ENCODE assay signal across 9 mouse cellular contexts in the genomic region with DNA sequence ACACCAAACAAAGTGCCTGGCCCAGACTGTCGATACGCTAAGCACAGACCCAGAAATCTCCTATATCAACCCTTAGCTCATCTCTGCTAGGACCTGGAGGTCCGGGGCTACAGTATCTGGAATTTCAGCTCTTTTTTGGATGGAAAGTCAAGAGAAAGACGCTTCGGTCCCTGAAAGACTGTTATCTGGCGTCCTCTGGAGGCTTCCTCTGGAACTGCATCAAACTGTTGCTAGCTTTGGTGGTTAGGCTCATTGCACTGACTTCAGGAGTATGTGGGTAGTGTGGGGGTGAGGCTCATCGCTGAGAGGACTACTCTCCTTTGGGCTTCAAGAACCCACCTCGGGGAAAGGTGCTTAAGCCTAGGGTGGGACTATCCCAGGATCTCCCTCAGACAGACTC. TPM values are rescaled to one million over a fixed set of nuclear protein-coding genes. Genes with fewer than 3 reads are reported as not detected.
DNase-seq lines count a peak whose midpoint lies in the region; ATAC-seq and TF ChIP-seq lines count a peak whose summit lies in the region.
"Had no signal": no experiment of that assay in that cellular context is flagged by ENCODE, and none has a peak within 500 bp of the region (broad histone marks: within the 10 kb centered on the region; RNA-seq: fewer than 3 reads in every experiment).

No protein-coding gene starts in this region.

- H3K4me3 ChIP-seq in gastrocnemius, adult 2 months = no peak overlapping the region
- H3K4me3 ChIP-seq: hindbrain, embryonic 15.5 days had no signal

- TF ChIP-seq CTCF in gastrocnemius, adult 2 months (IDR thresholded peaks at IDR 0.05) = peak; percentile 97

- intact Hi-C loops in gastrocnemius, adult 2 months (cut with DNase I) = loop anchor here (1.0 kb wide), 1 partner anchor 39 kb away; no protein-coding TSS in a partner anchor

- peak; percentile 30 for DNase-seq in 3134 (ENCODE audit: extremely low read depth, insufficient read length, low spot score)
- DNase-seq in ES-CJ7 (ENCODE audit: low read depth, low spot score) = peak; percentile 85
- peak; percentile 61 to 70 for DNase-seq in cerebellum, adult 18-20 months
- DNase-seq in gastrocnemius, adult 2 months = peak; percentile 67
- DNase-seq in layer of hippocampus, adult 11-12 months (ENCODE audit: low spot score) = peak; percentile 87
- DNase-seq in lung, postnatal 10 days = peak; percentile 87
- DNase-seq in right cerebral cortex, postnatal 25 days = peak; percentile 62

- ATAC-seq in activated CD4-positive, CD25-positive, alpha-beta regulatory T cell, adult 4 months = no peak

- H3K27ac ChIP-seq in gastrocnemius, adult 2 months = no peak overlapping the region
- H3K27ac ChIP-seq: hindbrain, embryonic 15.5 days had no signal

RNA-seq across cellular contexts. Expression of a gene that starts 13.3 kb away (rescaled TPM):
- not detected for total RNA-seq in gastrocnemius, adult 2 months (2021)
- not detected for polyA plus RNA-seq in activated CD4-positive, CD25-positive, alpha-beta regulatory T cell, adult 4 months (2017; shearing (Covaris generic))
- polyA plus RNA-seq: hindbrain, embryonic 15.5 days had no signal

RNA-seq across cellular contexts. Expression of a gene that starts 22.3 kb away (rescaled TPM):
- not detected for total RNA-seq in gastrocnemius, adult 2 months (2021)
- polyA plus RNA-seq in activated CD4-positive, CD25-positive, alpha-beta regulatory T cell, adult 4 months (2017; shearing (Covaris generic)) = not detected
- polyA plus RNA-seq: hindbrain, embryonic 15.5 days had no signal

RNA-seq across cellular contexts. Expression of a gene that starts 56.4 kb away (rescaled TPM):
- 1 to 10 TPM; 7.1 to 9.2 TPM for total RNA-seq in gastrocnemius, adult 2 months (2021)
- 10 to 100 TPM; 17.0 to 17.6 TPM for polyA plus RNA-seq in activated CD4-positive, CD25-positive, alpha-beta regulatory T cell, adult 4 months (2017; shearing (Covaris generic))

Comparison
In these comparisons a context has a peak if more than half of its experiments do, and no peak if none do; other contexts are left out.
1. DNase-seq: peak in every context shown above with its lines; median percentile 87 in layer of hippocampus, adult 11-12 months; 87 in lung, postnatal 10 days; 85 in ES-CJ7; 67 in gastrocnemius, adult 2 months; 66 in cerebellum, adult 18-20 months; 62 in right cerebral cortex, postnatal 25 days; 30 in 3134.